Mouse (Mus musculus): ENCODE data around the gene Col4a2.

Col4a2 gene

DNA sequence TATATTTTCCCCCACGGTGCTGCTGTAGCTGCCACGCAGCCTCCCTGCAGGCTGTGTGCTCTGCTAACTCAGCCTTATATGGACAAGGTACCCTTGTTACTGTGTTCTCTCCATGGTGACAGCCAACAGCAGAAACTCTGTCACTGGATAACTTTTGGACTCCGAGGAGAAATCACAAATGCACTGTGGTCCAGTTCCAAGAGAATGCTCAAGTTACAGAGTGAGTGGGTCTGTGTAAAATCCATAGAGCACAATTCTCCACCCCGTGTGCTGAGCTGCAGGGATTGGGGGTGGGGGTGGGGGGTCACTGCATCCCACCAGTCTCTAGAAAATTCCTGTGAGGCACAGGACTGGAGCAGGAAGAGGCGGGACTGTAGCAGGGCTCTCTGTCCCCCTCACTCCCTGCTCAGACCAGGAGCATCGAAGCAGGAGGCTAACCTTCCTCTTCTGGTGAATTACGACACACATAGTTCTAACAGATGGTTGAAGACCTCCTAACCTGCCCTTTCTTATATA lies 45.4 kb downstream of the Col4a2 start:
- DNase-seq (ENCODE audit: low read depth, low spot score): no peak

DNA sequence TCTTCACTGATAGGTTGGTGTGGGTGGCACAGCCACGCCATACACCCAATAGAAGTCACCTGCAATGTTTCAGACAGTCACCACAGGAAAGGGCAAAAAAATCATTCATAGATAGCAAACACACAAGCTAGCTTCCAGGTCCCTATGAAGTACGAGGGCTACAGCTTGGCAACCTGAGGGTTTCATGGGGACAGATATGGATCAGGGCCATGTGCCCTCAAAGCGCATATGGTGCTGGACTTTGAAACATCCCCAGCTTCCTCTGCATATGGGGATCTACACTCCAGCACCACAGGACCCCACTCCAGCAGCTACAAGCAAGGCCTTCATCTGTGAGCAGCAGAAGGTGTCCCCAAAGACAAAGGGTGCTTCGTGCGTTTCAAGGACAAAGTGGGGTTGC lies 47.2 kb downstream of the Col4a2 start:
- DNase-seq (ENCODE audit: low read depth, low spot score): no peak

DNA sequence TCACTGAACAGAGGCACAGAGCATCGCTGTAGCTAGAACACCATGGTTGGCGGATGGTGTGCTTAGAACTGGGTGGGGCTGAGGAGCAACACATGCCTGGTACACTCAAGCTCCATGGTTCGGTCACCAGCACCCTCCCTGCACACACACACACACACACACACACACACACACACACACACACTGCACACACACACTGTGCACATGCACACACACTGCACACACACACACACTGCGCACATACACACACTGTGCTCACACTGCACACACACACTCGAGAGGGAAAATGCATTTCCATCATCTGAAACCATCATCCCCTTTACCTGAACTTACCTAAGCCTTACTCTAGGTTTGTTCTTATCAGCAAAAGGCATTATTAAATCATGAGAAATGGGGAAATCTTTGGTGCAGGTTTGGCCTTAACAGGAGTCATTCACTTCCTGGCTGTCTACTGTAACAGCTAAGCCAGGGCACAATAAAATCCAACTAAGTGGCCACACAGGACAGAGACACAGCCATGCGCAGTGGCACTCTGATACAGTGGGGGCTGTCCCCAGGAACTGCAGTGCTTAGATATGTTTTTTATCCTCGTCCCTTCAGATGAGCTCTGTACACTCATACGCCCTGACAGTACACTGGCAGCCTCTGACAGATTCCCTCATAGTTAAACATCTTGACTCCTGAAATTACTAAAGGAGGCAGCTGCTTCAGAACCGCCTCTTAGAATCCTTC lies 49.1 kb downstream of the Col4a2 start:
- no peak for DNase-seq (ENCODE audit: low read depth, low spot score)

GRCm38 (mm10) chr8:11362278-11363214 lies 49.9 kb downstream of the Col4a2 start:
- no peak for DNase-seq (ENCODE audit: low read depth, low spot score)

- no peak for DNase-seq (ENCODE audit: low read depth, low spot score)
Observed at GRCm38 (mm10) chr8:11363340-11364126, 50.9 kb downstream of the Col4a2 start.

DNA sequence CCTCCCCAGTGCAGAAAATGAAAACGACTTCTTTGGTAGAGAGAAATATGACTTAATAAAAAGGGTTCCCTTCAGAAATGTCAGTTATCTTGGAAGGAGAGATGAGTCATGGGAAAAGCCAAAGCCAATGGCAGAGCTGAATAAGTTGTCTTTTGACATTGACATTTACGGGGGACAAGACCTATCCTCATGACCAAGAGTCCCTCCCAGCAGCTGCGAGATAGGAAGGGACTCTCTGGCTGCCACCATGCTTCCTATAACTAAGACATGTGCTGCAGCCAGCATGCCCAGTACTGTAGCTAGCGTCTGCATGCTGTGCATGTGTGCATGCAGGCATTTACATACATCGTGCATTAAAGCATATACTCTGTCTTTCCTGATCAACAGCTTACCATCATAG lies 53.6 kb downstream of the Col4a2 start:
- DNase-seq (ENCODE audit: low read depth, low spot score): no peak

GRCm38 (mm10) chr8:11366741-11367140 lies 54.1 kb downstream of the Col4a2 start:
- DNase-seq (ENCODE audit: low read depth, low spot score): no peak

GRCm38 (mm10) chr8:11367670-11368069 lies 55.1 kb downstream of the Col4a2 start:
- DNase-seq (ENCODE audit: low read depth, low spot score): no peak

- DNase-seq (ENCODE audit: low read depth, low spot score): no peak
Observed at GRCm38 (mm10) chr8:11369526-11370203, 57.1 kb downstream of the Col4a2 start.

- DNase-seq (ENCODE audit: low read depth, low spot score): no peak
Observed at GRCm38 (mm10) chr8:11371347-11371746, 58.7 kb downstream of the Col4a2 start.

GRCm38 (mm10) chr8:11372080-11372479 lies 59.5 kb downstream of the Col4a2 start:
- DNase-seq (ENCODE audit: low read depth, low spot score): no peak

- DNase-seq (ENCODE audit: low read depth, low spot score): no peak
Observed at GRCm38 (mm10) chr8:11373643-11374325, 61.2 kb downstream of the Col4a2 start.

GRCm38 (mm10) chr8:11374326-11375076 lies 61.9 kb downstream of the Col4a2 start:
- no peak for DNase-seq (ENCODE audit: low read depth, low spot score)

DNA sequence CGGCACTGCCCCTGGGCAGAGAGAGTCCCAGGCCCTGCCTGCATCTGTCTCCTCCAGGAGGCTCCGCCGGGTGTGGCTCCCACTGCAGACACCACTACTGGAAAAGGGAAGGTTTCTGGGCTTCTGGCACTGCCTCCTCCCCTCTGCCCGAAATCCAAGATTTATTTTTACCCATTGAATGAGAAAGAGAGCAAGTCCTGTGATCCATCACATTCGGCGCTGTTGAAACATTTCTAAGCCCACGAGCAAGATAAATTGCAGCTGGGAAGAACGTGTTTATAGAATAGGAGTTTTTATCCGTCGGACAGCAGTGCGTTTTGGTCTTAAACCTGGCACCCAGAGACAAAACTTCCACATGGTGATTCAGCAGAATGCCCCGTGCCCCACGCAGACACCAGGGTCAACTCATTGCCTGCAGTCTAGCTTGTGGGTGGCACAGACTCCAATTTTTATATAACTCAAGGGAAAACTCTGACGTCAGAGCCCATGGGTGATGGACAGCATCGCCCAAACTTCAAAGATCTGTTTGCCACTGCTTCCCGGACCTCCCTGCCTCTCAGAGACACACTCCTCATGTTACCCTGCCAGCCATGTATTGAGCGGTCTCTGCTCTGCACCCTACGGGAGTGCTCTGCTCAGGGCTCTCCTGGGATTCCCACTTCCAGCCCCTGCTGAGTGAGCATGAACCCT lies 63.3 kb downstream of the Col4a2 start:
- DNase-seq (ENCODE audit: low read depth, low spot score): no peak

DNA sequence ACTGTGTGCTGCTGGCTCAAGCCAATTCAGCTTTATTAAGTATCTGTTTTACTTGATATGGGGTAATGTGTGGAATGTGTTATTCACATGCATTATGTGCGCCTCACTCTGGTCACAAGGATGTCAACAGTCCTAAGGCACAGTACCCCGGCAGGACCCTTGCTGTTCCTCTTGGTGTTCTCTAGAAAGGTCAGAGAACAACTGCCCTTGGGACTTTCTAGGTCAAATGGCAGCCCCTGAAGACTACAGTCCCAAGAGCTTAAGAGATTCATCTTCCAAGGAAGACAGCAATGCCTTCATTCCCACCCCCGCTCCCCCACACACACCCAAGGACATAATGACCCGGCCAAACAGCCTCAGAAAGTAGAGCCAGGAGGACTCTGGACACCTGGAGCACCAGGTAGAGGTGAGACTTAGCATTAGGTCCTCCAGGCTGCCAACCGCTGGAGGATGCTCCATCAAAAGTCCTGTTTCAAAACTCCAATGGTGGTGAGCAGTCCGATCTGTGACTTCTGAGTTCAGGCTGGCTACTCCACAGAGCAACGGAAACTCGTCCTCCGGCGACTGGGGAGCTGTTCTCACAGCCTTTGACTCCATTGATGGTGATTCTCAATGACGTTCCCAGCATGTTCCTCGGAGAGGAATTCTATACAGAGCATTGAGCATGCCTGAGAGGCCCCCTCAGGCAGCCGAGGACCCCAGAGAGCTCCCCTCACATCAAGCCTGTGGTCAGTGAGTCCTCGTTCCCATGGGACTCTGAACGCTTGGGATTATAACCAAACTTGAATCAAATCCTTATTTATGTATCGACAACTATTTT lies 65.0 kb downstream of the Col4a2 start:
- DNase-seq (ENCODE audit: low read depth, low spot score): no peak

DNA sequence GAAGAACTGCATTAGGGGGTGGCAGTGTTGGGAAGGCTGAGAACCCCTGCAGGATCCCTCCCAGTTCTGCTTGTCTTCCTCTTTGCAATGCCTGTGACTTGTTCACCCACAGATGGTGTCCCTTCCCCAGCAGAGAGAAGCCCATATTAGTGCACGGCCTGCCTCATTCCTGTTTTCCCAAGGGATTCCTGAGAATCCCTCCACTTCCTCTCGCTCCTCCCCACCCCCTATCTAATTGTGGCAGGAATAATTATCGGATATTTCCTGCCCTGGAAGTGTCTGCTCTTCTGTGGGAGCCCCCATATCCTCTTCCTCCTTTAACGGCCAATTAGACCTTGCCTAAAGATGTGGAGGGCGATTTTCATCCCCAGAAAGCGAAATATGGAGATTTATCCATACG lies 67.0 kb downstream of the Col4a2 start:
- no peak for DNase-seq (ENCODE audit: low read depth, low spot score)

DNA sequence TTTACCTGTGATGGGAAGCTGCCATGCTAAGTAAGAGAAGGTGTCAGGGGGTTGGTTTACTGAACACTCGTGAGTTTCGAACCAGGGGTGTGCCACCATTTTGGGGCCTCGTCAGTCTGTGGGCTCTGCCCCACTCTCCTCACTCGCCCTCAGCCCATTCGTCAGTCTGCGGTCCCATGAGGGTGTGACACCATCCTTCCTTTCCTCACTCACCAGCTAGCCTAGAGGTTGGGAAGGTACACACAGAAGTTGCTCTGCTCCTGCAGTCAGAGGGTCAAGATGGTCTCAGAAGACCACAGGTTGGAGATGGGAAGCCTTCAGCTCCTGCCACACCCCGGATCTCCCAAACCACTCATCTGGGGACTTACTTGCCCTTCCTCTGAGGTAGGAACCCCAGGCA lies 68.9 kb downstream of the Col4a2 start:
- DNase-seq (ENCODE audit: low read depth, low spot score): no peak

- DNase-seq (ENCODE audit: low read depth, low spot score): no peak
Observed at GRCm38 (mm10) chr8:11382059-11382810, 69.6 kb downstream of the Col4a2 start.

Data from retina, postnatal 7 days (tissue).